Mouse (Mus musculus) liver, embryonic 15.5 days (tissue): ENCODE results near the gene Cwc27. TPM values are rescaled to one million over a fixed set of nuclear protein-coding genes. Genes with fewer than 3 reads are reported as not detected.

Experiments
- ATAC-seq: fragments of 200-750 bp; cut with Nextera tagmentation; 2 replicates; pipeline ENCODE4 v1.8.0; 2017; ENCODE audit warnings: moderate number of reproducible peaks, mild to moderate bottlenecking, moderate library complexity; ENCODE audit not compliant: insufficient read depth
- H3K27ac ChIP-seq: fragments of 300-500 bp; sonication (generic); replicated peaks from 2 replicates; pipeline ENCODE4 v1.5.1; 2015; ENCODE audit warnings: mild to moderate bottlenecking, inconsistent platforms
- H3K27me3 ChIP-seq: fragments of 300-500 bp; sonication (generic); 2 replicates; pipeline ENCODE4 v1.6.1; 2015; ENCODE audit warnings: mild to moderate bottlenecking, inconsistent platforms
- H3K36me3 ChIP-seq: fragments of 300-500 bp; sonication (generic); replicated peaks from 2 replicates; pipeline ENCODE4 v1.6.1; 2015; ENCODE audit warnings: moderate library complexity, mild to moderate bottlenecking, inconsistent platforms
- H3K4me1 ChIP-seq: fragments of 300-500 bp; sonication (generic); replicated peaks from 2 replicates; pipeline ENCODE4 v1.6.1; 2015; ENCODE audit warnings: inconsistent platforms
- H3K4me2 ChIP-seq: fragments of 300-500 bp; sonication (generic); 2 replicates; pipeline ENCODE4 v1.6.1; 2015; ENCODE audit warnings: moderate library complexity, mild to moderate bottlenecking, inconsistent platforms
- H3K4me3 ChIP-seq: fragments of 300-500 bp; sonication (generic); replicated peaks from 2 replicates; pipeline ENCODE4 v1.5.1; 2015; ENCODE audit warnings: mild to moderate bottlenecking, inconsistent platforms
- H3K9ac ChIP-seq: fragments of 300-500 bp; sonication (generic); 2 replicates; pipeline ENCODE4 v1.6.1; 2015; ENCODE audit warnings: moderate library complexity, mild to moderate bottlenecking, inconsistent platforms
- H3K9me3 ChIP-seq: fragments of 300-500 bp; sonication (generic); replicated peaks from 2 replicates; pipeline ENCODE4 v1.6.1; 2016; ENCODE audit warnings: inconsistent platforms
- WGBS: fragments of 180-500 bp; shearing (Covaris S2); methylation state at CpG from one replicate; pipeline ENCODE4 v1.1.7; 2015; ENCODE audit warnings: mixed read lengths; ENCODE audit not compliant: insufficient replicate concordance; 5-methylcytosine and 5-hydroxymethylcytosine counted together
- polyA plus RNA-seq: library from polyadenylated mRNA; unstranded; fragments of >200 nt; fragmentation: Nextera tagmentation; extraction: Ambion mirVana; gene quantifications from 2 replicates; pipeline ENCODE4 v1.2.1, GENCODE M21; 2015

The Cwc27 gene
- polyA plus RNA-seq, 1 experiment from 2014 or later: 8.3 TPM

DNA sequence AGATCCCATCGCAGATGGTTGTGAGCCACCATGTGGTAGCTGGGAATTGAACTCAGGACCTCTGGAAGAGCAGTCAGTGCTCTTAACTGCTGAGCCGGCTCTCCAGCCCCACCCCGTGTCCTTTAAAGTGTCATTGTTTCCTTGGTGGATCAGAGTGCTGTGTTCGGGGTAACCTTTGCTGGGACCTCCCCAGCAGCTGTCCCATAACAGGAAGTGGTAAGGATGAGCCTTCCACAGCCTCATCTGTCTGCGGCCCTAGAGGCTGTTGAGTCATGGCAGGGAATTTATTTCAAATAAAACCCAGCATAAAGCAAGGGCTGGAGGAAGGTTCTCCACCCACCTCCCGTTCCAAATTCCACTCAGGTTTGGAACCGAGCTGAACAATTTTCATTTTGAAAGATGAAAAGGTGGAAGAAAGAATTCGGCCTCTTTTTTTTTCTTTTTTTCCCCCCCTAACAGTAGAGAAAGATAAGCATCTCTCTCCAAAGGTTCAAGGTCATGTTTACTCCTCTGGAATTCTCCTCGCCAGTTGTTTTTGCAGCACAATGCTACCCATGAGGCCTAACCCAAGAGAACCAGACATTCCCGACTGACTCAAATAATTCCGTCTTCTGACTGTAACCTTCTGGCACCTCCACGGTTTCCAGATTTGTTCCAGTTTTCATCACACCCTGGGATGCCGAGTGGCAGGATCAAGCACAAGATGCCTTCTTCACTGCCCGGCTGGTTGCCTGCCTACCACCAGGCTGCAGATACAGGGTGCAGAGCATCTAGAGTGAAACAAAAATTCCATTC is 210.0 kb downstream of the Cwc27 start:
- ATAC-seq: peak; percentile 16; the same call in 1 of the 2 replicates
- Histone ChIP-seq H3K4me2 (no peak overlapping the region), H3K4me1 (no peaks in the 10 kb centered on the region), H3K9me3 (no peaks in the 10 kb centered on the region), H3K27me3 (no peaks in the 10 kb centered on the region), H3K36me3 (no peaks in the 10 kb centered on the region), H3K9ac (no peak overlapping the region), H3K4me3 (no peak overlapping the region), H3K27ac (no peak overlapping the region)
- WGBS: 49% methylated on average over 14 of the region's 14 CpGs

DNA sequence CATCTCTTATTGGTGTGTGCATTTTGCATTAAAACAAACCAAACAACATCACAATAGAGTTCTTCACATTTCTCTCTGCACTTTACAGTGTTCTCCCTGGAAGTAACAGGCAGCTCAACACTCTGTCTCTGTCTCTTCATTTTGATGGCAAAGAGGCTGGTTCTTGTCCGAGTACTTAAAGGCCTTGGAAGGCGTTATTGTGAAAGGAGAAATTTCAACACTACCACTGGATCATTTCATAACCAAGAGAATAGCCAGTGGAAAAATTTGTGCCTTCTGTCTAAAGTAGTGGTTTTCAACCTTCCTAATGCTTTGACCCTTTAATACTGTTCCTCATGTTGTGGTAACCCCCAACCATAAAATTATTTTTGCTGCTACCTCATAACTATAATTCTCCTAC is 211.8 kb downstream of the Cwc27 start:
- Histone ChIP-seq H3K4me3 (no peak overlapping the region), H3K9me3 (no peaks in the 10 kb centered on the region), H3K27ac (no peak overlapping the region), H3K36me3 (no peaks in the 10 kb centered on the region), H3K9ac (no peak overlapping the region), H3K4me1 (no peaks in the 10 kb centered on the region), H3K27me3 (no peaks in the 10 kb centered on the region), H3K4me2 (no peak overlapping the region)
- no peak for ATAC-seq
- 62% methylated on average over 2 of the region's 2 CpGs for WGBS

DNA sequence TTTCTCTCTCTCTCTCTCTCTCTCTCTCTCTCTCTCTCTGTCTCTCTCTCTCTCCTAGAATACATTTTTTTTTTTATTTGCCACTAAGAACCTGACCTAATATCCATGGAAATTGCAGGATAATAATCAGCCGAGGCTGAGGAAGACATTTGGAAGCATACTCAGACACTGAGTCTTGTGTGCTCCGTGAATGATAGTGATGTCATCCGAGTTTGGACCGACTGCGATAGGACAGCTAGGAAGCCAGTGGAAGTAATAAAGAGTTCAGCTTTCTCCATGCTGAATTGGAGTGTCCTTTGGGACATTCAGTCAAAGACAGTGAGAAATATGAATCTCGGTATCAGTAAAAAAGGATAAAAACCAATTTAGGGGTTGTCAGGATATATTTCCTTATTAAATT is 214.7 kb downstream of the Cwc27 start:
- Histone ChIP-seq H3K27me3 (no peaks in the 10 kb centered on the region), H3K9ac (no peak overlapping the region), H3K27ac (no peak overlapping the region), H3K4me1 (no peaks in the 10 kb centered on the region), H3K9me3 (no peaks in the 10 kb centered on the region), H3K36me3 (no peaks in the 10 kb centered on the region), H3K4me3 (no peak overlapping the region), H3K4me2 (no peak overlapping the region)
- 79% methylated on average over 6 of the region's 6 CpGs for WGBS
- ATAC-seq: no peak

DNA sequence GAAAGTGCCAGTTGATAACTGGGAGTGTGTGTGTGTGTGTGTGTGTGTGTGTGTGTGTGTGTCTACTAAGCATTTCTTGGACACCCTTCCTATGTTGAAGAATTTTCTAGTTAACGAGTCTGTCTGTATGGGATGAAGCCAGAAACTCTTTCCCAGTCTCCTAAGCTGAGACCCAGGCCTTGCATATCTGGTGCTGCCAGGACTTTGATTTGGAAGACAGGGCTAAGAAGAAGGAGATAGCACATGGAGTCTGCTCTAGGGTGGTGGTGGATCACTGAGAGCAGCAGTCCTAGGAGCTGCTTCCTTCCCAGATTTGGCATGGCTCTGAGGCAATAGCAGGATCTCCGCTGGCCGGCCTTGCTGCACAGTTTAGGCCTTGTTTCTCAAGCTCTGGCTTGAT is 215.2 kb downstream of the Cwc27 start:
- 65% methylated on average over 3 of the region's 3 CpGs for WGBS
- Histone ChIP-seq H3K27me3 (no peaks in the 10 kb centered on the region), H3K9ac (no peak overlapping the region), H3K4me3 (no peak overlapping the region), H3K27ac (no peak overlapping the region), H3K36me3 (no peaks in the 10 kb centered on the region), H3K4me1 (no peaks in the 10 kb centered on the region), H3K9me3 (no peaks in the 10 kb centered on the region), H3K4me2 (no peak overlapping the region)
- no peak for ATAC-seq

DNA sequence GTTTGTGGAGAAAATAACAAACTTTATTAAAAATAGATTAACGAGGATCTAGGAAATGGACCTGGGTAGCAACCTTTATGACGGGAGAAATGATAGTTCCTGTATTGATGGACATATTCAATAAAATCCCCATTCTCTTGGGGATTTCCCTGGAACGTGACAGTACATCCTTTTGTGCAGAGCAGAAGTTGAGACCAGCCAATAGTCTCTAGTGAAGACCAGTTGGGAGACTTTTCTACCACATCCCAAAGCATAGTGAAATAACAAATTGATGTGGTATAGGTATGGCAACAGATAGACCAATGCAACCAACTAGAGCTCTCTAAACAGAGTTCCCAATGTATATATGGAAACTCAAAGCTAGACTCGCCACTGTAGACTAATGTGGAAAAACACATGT is 220.7 kb downstream of the Cwc27 start:
- H3K4me1 ChIP-seq: no peaks in the 10 kb centered on the region
- ATAC-seq: no peak
- H3K4me3 ChIP-seq: no peak overlapping the region
- no peak overlapping the region for H3K4me2 ChIP-seq
- H3K9me3 ChIP-seq: no peaks in the 10 kb centered on the region
- no peaks in the 10 kb centered on the region for H3K36me3 ChIP-seq
- H3K27ac ChIP-seq: no peak overlapping the region
- H3K9ac ChIP-seq: no peak overlapping the region
- no peaks in the 10 kb centered on the region for H3K27me3 ChIP-seq
- WGBS: 51% methylated on average over 4 of the region's 4 CpGs

DNA sequence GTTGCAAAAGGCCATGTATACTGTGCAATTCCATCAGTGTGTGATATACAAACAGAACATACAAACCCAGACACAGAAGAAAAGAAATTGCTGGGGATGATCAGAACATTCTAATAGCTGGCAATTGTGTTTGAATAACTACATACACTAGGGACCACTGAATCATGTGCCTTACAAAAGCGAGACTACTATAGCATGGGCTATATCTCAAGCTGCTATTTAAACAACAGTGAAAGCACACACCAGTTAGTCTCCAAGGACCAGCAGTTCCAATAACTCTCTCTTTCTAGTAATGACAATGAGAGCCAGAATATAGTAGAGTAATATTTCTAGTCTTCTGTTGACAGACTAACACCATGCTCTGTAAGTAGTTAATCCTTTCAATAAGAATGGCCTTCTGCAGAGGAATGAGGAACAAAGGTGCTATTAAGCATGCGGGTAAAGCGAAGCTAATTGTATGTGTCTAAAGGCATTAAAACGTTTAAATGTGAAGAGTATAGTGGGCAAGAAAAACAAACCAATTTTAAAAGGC is 222.1 kb downstream of the Cwc27 start:
- H3K27ac ChIP-seq: no peak overlapping the region
- no peak overlapping the region for H3K4me3 ChIP-seq
- WGBS: 65% methylated on average over 4 of the region's 4 CpGs
- H3K9ac ChIP-seq: no peak overlapping the region
- no peak overlapping the region for H3K4me2 ChIP-seq
- H3K27me3 ChIP-seq: no peaks in the 10 kb centered on the region
- no peaks in the 10 kb centered on the region for H3K9me3 ChIP-seq
- H3K4me1 ChIP-seq: no peaks in the 10 kb centered on the region
- no peak for ATAC-seq
- H3K36me3 ChIP-seq: no peaks in the 10 kb centered on the region

DNA sequence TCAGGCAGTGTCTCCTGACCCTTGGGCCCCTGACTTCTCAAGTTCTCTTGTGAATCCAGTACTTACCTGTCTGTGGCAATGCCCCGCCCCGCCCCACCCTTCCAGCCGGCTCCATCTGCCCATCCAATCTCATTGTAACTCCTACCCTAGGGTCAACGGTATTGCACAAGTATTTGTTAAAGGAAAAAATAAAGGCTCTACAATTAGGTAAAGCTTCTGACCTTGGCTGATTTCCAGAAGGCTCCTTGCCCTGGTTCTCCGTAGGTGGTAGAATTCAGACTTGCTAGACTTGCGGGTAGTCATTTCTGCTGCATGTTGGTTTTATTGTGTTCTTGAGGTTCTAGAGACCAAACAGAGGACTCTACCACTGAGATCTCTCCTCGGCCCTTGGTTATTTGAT is 226.0 kb downstream of the Cwc27 start:
- WGBS: 73% methylated on average over 7 of the region's 7 CpGs
- ATAC-seq: no peak

DNA sequence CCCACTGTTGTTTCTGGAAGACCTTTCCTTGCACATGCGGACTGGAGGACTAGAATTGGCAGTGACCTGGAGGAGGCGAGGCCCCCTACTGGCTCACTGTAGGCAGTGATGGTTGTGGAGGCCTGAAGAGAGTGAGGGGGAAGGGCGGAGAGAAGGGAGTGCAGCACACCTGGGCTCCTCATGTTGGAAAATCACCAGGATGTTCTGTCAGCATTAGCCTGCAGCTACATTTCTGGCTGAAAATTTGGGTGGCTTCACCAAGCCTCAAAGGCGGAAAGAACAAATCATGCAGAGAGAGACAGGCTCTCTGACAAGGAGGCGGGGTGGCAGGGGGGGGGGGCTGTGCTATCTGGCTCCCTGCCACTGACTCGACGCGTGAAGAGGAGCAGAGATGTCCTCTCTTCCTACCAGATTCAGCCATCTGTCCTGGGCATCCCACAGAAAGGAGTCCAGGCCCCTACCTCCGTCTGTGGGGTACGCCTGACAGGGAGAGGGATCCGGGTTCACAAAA is 226.8 kb downstream of the Cwc27 start:
- Histone ChIP-seq H3K4me2 (no peak overlapping the region), H3K36me3 (no peaks in the 10 kb centered on the region), H3K9me3 (no peaks in the 10 kb centered on the region), H3K9ac (no peak overlapping the region), H3K27me3 (no peaks in the 10 kb centered on the region), H3K27ac (no peak overlapping the region), H3K4me1 (no peaks in the 10 kb centered on the region), H3K4me3 (no peak overlapping the region)
- no peak for ATAC-seq
- WGBS: 52% methylated on average over 11 of the region's 11 CpGs

More for the DNA sequence above, 226.0 kb downstream of the Cwc27 start:
- Histone ChIP-seq H3K4me2 (no peak overlapping the region), H3K27me3 (no peaks in the 10 kb centered on the region), H3K4me3 (no peak overlapping the region), H3K27ac (no peak overlapping the region), H3K9me3 (no peaks in the 10 kb centered on the region), H3K9ac (no peak overlapping the region), H3K36me3 (no peaks in the 10 kb centered on the region), H3K4me1 (no peaks in the 10 kb centered on the region)

DNA sequence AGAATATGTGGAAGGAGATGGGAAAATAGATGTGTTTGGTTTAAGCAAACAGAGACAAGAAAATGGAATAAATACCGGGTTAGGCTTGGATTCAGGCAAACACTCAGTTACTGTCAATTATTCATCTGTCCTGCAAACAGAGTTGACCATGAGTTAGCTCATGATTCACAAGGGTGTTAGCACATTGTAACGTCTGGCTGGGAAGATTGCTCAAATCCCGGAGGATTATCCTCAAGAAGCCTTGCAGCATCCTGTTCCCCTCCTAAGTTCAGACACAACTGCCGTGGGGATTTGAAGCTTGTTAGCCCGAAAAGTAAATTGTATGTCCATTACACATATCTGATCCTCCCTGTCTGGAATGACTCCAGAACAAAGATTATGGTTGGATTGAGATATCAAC is 228.6 kb downstream of the Cwc27 start:
- H3K4me1 ChIP-seq: no peaks in the 10 kb centered on the region
- H3K27me3 ChIP-seq: no peaks in the 10 kb centered on the region
- no peak overlapping the region for H3K4me3 ChIP-seq
- no peak overlapping the region for H3K9ac ChIP-seq
- no peak overlapping the region for H3K27ac ChIP-seq
- 64% methylated on average over 5 of the region's 5 CpGs for WGBS
- no peak overlapping the region for H3K4me2 ChIP-seq
- no peak for ATAC-seq
- no peaks in the 10 kb centered on the region for H3K9me3 ChIP-seq
- H3K36me3 ChIP-seq: no peaks in the 10 kb centered on the region

Other genes with a start within 250 kb of the Cwc27 start
- 6.9 and 7.2 TPM in 2 replicates for gene Srek1ip1, start 24.7 kb downstream of the Cwc27 start, polyA plus RNA-seq
- not detected in 2 replicates for gene Shisal2b, start 46.8 kb upstream of the Cwc27 start, polyA plus RNA-seq
- 0.31 and 0.46 TPM in 2 replicates for gene Rgs7bp, start 237.8 kb upstream of the Cwc27 start, polyA plus RNA-seq